9 mouse cellular contexts compared by ENCODE assay signal in genomic region chr13:12589003-12589402, GRCm38 (mm10). TPM values are rescaled to one million over a fixed set of nuclear protein-coding genes. Genes with fewer than 3 reads are reported as not detected.
DNase-seq lines count a peak whose midpoint lies in the region; ATAC-seq lines count a peak whose summit lies in the region.
"Had no signal": no experiment of that assay in that cellular context is flagged by ENCODE, and none has a peak within 500 bp of the region (broad histone marks: within the 10 kb centered on the region; RNA-seq: fewer than 3 reads in every experiment).

No protein-coding gene starts in this region.

- no peaks in the 10 kb centered on the region for H3K9me3 ChIP-seq in stomach, embryonic 16.5 days (replicated peaks; ENCODE audit: control insufficient read depth, low read length)

- H3K27ac ChIP-seq in stomach, embryonic 16.5 days (ENCODE audit: low read length): no peak overlapping the region
- H3K27ac ChIP-seq: macrophage had no signal

- no peak overlapping the region for H3K4me2 ChIP-seq in stomach, embryonic 16.5 days (ENCODE audit: low read depth, low read length)

- H3K9ac ChIP-seq in stomach, embryonic 16.5 days (ENCODE audit: low read length): no peak overlapping the region

- no peaks in the 10 kb centered on the region for H3K4me1 ChIP-seq in stomach, embryonic 16.5 days (ENCODE audit: control insufficient read depth, insufficient read depth, low read length)

- no peaks in the 10 kb centered on the region for H3K27me3 ChIP-seq in stomach, embryonic 16.5 days (ENCODE audit: control insufficient read depth, insufficient read depth, low read length)

- no peak overlapping the region for H3K4me3 ChIP-seq in stomach, embryonic 16.5 days (replicated peaks; ENCODE audit: low read length)

- 0 out of 2 replicates have a peak, but pooled peaks have one; percentile 56 for ATAC-seq in stomach, embryonic 16.5 days (ENCODE audit: insufficient read depth, low FRiP score)

- intact Hi-C loops in heart, postnatal 25 days (cut with DNase I): no loop called here

- WGBS in stomach, embryonic 16.5 days: 12% methylated on average over 3 of the region's 3 CpGs

- DNase-seq in heart, adult 18-20 months: peak; percentile 43 to 82
- DNase-seq in heart, postnatal 25 days (ENCODE audit: low spot score): no peak
- peak; percentile 51 for DNase-seq in ES-CJ7 (ENCODE audit: low read depth, low spot score)
- peak; percentile 60 for DNase-seq in c-Kit-positive CD71-positive TER-119-positive erythroid progenitor cells, embryonic 14.5 days (ENCODE audit: low spot score)
- DNase-seq in gastrocnemius, postnatal 25 days: peak; percentile 6
- peak; percentile 10 to 35 for DNase-seq in layer of hippocampus, adult 8-10 months (ENCODE audit: low spot score in 2 of 2)
- peak; percentile 86 for DNase-seq in lung, postnatal 36 days

- H3K36me3 ChIP-seq in stomach, embryonic 16.5 days (ENCODE audit: control insufficient read depth, insufficient read depth, low read length): no peaks in the 10 kb centered on the region

RNA-seq across cellular contexts. Expression of gene Ero1lb, which starts 23.3 kb away (rescaled TPM):
- 1 to 10 TPM; 2.5 to 3.3 TPM for total RNA-seq in heart, adult 18-20 months (2021)
- total RNA-seq in heart, postnatal 25 days (2021): 1 to 10 TPM; 2.6 to 2.9 TPM
- total RNA-seq in gastrocnemius, postnatal 25 days (2021): 1 to 10 TPM in 1 of 2 experiments, under 1 TPM in 1; 0.92 to 1.3 TPM
- total RNA-seq in layer of hippocampus, adult 8-10 months (2022): 10 to 100 TPM; 11.6 to 19.6 (median 14.3) TPM
- polyA plus RNA-seq in stomach, embryonic 16.5 days (2015; fragmentation: Nextera tagmentation; extraction: Ambion mirVana): 16.3 and 17.0 TPM in 2 replicates
